In the genomic region with DNA sequence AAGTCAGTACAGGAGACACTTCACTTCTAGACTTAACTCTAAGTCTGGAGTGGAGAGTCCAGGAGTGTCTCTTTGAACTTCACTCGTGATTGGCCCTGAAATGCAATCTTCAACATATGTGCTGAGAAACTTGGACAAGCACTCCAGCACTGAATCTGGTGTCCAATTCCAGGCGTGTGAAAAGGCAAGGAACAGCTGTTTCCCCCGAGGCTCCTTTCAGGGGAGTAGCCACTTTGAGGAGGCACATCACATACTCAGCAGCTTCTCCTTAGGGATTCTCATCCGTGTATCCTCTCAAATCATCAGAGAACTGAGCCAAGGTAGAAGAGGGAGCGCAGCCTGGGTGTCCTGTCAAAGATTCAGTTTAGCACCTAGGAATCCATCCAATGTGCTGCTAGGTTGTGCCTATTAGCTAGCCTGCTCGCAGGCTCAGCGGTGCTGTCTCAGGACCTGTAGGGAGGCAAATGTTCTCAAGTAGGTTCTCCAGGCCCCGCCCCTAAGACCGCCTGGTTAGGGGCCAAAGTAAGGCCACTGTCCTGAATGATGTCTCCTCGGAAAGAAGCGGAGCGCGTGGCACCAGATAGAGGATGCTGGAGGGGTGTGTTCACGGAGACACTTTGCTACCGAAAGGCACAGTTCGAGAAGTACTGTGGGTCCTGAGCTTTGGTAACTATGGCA, we compare ENCODE assay signal across 8 mouse cellular contexts. TPM values are rescaled to one million over a fixed set of nuclear protein-coding genes. Genes with fewer than 3 reads are reported as not detected.
DNase-seq lines count a peak whose midpoint lies in the region; ATAC-seq and TF ChIP-seq lines count a peak whose summit lies in the region.

Gene Xkrx (minus strand): TSS at position 34 of the 678 bp plus-strand sequence.

- no peaks in the 10 kb centered on the region for H3K36me3 ChIP-seq in spleen, adult 2 months (ENCODE audit: control insufficient read depth, insufficient read depth, low read length)
- H3K36me3 ChIP-seq in hindbrain, embryonic 14.5 days (replicated peaks; ENCODE audit: control insufficient read depth, insufficient read depth), result no peaks in the 10 kb centered on the region
- no peaks in the 10 kb centered on the region for H3K36me3 ChIP-seq in thymus, adult 2 months (ENCODE audit: control insufficient read depth, insufficient read depth, low read length)

- peaks cover 2% of the 10 kb centered on the region; the same call in 1 of the 2 replicates for H3K4me1 ChIP-seq in spleen, adult 2 months (ENCODE audit: control insufficient read depth, insufficient read depth, insufficient read length)
- H3K4me1 ChIP-seq in hindbrain, embryonic 14.5 days (replicated peaks; ENCODE audit: control insufficient read depth, insufficient read depth, low read length), result no peaks in the 10 kb centered on the region
- peaks cover 15% of the 10 kb centered on the region for H3K4me1 ChIP-seq in thymus, adult 2 months (replicated peaks; ENCODE audit: control insufficient read depth, insufficient read depth, low read length)

- no peak for TF ChIP-seq CTCF in spleen, adult 2 months (IDR thresholded peaks at IDR 0.05; ENCODE audit: extremely low read depth, insufficient read depth, insufficient read length, insufficient replicate concordance)
- no peak for TF ChIP-seq CTCF in thymus, adult 2 months (IDR thresholded peaks at IDR 0.05; ENCODE audit: borderline replicate concordance, control insufficient read depth, extremely low read depth, insufficient read depth, low read length, poor library complexity)

- peak in 1 of 2 experiments; percentile 52 for DNase-seq in spleen, adult 2 months (ENCODE audit: low read depth in 1 of 2, low spot score in 2 of 2)
- no peak for DNase-seq in spleen, postnatal 4 days (ENCODE audit: low spot score in 2 of 2)
- no peak for DNase-seq in hindbrain, embryonic 14.5 days (ENCODE audit: low spot score)
- peak; percentile 21 for DNase-seq in thymus, adult 2 months
- DNase-seq in adrenal gland, adult (ENCODE audit: inconsistent age in 2 of 2, low spot score in 1 of 2), result no peak
- no peak for DNase-seq in layer of hippocampus, postnatal 14 days (ENCODE audit: low spot score in 2 of 2)

- no peak for TF ChIP-seq POLR2A in spleen, adult 2 months (IDR thresholded peaks at IDR 0.05; ENCODE audit: low read depth, low read length)
- no peak for TF ChIP-seq POLR2A in thymus, adult 2 months (IDR thresholded peaks at IDR 0.05; ENCODE audit: control insufficient read depth, extremely low read depth, insufficient read depth, low read length, poor library complexity)

- H3K27me3 ChIP-seq in spleen, adult 2 months (ENCODE audit: control insufficient read depth, insufficient read depth, low read length), result no peaks in the 10 kb centered on the region
- H3K27me3 ChIP-seq in hindbrain, embryonic 14.5 days (ENCODE audit: control insufficient read depth, insufficient read depth, low read length), result peaks cover 4% of the 10 kb centered on the region; the same call in 1 of the 2 replicates
- H3K27me3 ChIP-seq in thymus, adult 2 months (ENCODE audit: control insufficient read depth, insufficient read depth, low read length), result no peaks in the 10 kb centered on the region

- 60% methylated on average over 16 of the region's 16 CpGs for WGBS in spleen, adult 2 months
- WGBS in hindbrain, embryonic 14.5 days, result 27% methylated on average over 16 of the region's 16 CpGs
- WGBS in thymus, adult 2 months, result 33% methylated on average over 16 of the region's 16 CpGs

- 0 out of 2 replicates have a peak, but pooled peaks have one; percentile 23 for ATAC-seq in common myeloid progenitor, adult 5-6 weeks (replicated peaks; ENCODE audit: low read depth, poor library complexity, severe bottlenecking)
- no peak for ATAC-seq in hindbrain, embryonic 14.5 days (ENCODE audit: low FRiP score)
- ATAC-seq in megakaryocyte-erythroid progenitor cell, adult 5-6 weeks (replicated peaks; ENCODE audit: low FRiP score, low TSS enrichment, poor library complexity, severe bottlenecking), result 0 out of 2 replicates have a peak, but pooled peaks have one; percentile 30

- H3K4me3 ChIP-seq in spleen, adult 2 months (ENCODE audit: extremely low read depth, insufficient read depth, insufficient read length), result peak within 1 kb of the TSS; percentile 80
- H3K4me3 ChIP-seq in hindbrain, embryonic 14.5 days (replicated peaks; ENCODE audit: low read length), result peak within 1 kb of the TSS; percentile 35
- H3K4me3 ChIP-seq in thymus, adult 2 months (ENCODE audit: control insufficient read depth, insufficient read depth, low read length), result peak within 1 kb of the TSS; percentile 93

- H3K4me2 ChIP-seq in hindbrain, embryonic 14.5 days (replicated peaks), result peak within 1 kb of the TSS; percentile 55

- H3K9me3 ChIP-seq in hindbrain, embryonic 14.5 days (ENCODE audit: control insufficient read depth, low read length), result no peaks in the 10 kb centered on the region

- peak within 1 kb of the TSS; percentile 92 for H3K27ac ChIP-seq in spleen, adult 2 months (ENCODE audit: insufficient read depth, low read length)
- no peak within 1 kb of the TSS for H3K27ac ChIP-seq in hindbrain, embryonic 14.5 days
- H3K27ac ChIP-seq in thymus, adult 2 months (ENCODE audit: control insufficient read depth, insufficient read depth, low read length), result peak within 1 kb of the TSS; percentile 90

- H3K9ac ChIP-seq in hindbrain, embryonic 14.5 days, result peak within 1 kb of the TSS; percentile 45; the same call in 1 of the 2 replicates

RNA-seq across cellular contexts. Expression of gene Xkrx, which starts in this region (rescaled TPM):
- polyA plus RNA-seq in spleen, adult 2 months (2012; rRNA removed), result 6.0 and 8.9 TPM in 2 replicates
- not detected in 2 replicates for total RNA-seq in common myeloid progenitor, adult 5-6 weeks (2017)
- 0.89 and 1.1 TPM in 2 replicates for polyA plus RNA-seq in hindbrain, embryonic 14.5 days (2014; fragmentation: Nextera tagmentation; extraction: Ambion mirVana)
- 1.1 TPM in 1 of 2 replicates, not detected in the other for total RNA-seq in megakaryocyte-erythroid progenitor cell, adult 5-6 weeks (2014; fragmentation: Nextera tagmentation)
- total RNA-seq in megakaryocyte-erythroid progenitor cell, adult 5-6 weeks (2017), result not detected in 2 replicates
- 15.1 and 19.1 TPM in 2 replicates for polyA plus RNA-seq in thymus, adult 2 months (2012; rRNA removed)
- total RNA-seq in layer of hippocampus, postnatal 14 days (2021), result under 1 TPM; 0.50 to 0.65 TPM

Comparison
In these comparisons a context has a peak if more than half of its experiments do, and no peak if none do; other contexts are left out.
1. Peak in ATAC-seq in common myeloid progenitor, adult 5-6 weeks; RNA of the gene not detected or under 1 TPM.
2. H3K4me3 ChIP-seq: peak in every context shown above with its lines; median percentile 93 in thymus, adult 2 months; 80 in spleen, adult 2 months; 35 in hindbrain, embryonic 14.5 days.